Mouse (Mus musculus): ENCODE data around the gene Gm11037. TPM values are rescaled to one million over a fixed set of nuclear protein-coding genes. Genes with fewer than 3 reads are reported as not detected.

The Gm11037 gene
- polyA plus RNA-seq, 1 experiment: not detected

DNA sequence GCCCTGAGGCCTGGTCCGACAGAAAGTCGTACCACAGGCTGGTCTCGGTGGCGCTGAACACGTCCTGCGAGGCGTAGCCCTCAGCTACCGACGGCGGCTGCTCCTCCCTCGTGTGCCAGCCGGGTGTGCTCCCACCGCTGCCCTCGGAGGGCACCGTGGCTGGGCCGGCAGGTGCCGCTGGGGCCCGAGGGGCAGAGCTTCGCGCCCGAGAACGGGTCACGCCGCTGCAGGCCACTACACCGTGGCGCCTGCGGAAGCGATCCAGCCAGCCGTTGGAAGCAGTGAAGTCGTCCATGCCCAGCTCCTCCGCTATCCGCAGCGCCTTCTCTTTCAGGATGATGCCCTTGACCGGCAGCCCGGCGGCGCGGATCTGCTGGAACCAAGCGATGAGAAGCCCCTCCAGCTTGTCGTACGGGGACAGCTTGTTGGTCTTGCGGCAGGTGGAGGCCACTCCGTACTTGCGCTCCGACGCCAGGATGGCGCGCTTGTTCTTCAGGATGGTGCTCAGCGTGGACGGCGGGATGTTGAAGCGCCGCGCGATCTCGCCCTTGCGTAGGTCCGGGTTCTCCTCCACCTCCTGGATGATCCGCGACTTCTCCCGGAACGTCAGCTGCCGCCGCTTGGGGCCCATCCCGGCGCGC lies 46.1 kb downstream of the Gm11037 start:
- Histone ChIP-seq H3K4me1 (ENCODE audit: control insufficient read depth, insufficient read depth, low read length) (peaks cover 29% of the 10 kb centered on the region), H3K27ac (ENCODE audit: insufficient read depth, low read depth, low read length) (peak overlapping the region; percentile 66), H3K4me3 (ENCODE audit: insufficient read depth, low read depth, low read length) (peak overlapping the region; percentile 76)
- under 1% methylated on average over 67 of the region's 67 CpGs for WGBS
- TF ChIP-seq CTCF (IDR thresholded peaks at IDR 0.05; ENCODE audit: insufficient read depth, low read depth, low read length): no peak
- TF ChIP-seq POLR2A (IDR thresholded peaks at IDR 0.05; ENCODE audit: insufficient read depth, low read depth, low read length): no peak

DNA sequence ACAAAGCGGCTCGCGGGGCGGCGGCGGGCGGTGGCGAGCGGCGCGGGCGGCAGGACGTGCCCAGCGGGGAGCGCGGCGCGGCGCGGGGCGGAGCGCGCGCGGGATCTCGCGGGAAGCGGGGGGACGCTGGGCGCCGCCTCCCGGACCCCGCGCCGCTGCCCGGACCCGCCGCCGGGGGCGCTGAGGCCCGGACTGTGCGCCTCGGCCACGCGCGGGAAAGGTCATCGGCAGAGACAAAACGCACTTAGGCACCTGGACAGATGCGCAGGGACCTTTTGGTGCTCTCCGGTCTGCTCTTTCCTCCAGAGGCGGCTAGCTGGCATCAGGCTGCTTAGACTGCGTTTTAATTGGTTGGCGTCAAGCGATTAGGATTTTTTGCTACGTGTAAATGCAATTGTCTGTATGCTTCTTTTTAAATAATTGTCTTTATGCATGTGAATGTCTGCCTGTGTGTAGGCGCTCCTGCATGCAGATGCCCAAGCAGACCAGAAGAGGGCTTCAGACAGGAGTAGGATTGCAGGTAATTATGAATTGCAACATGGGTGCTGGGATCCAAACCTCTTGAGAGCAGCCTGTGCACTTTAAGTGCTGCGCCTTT lies 46.8 kb downstream of the Gm11037 start, which contains the start of gene Cenpb:
Gene Cenpb, minus strand, starts transcription at position 78 of the 598 bp plus-strand sequence.
- H3K27ac ChIP-seq (ENCODE audit: insufficient read depth, low read depth, low read length): peak within 1 kb of the TSS; percentile 94
- TF ChIP-seq CTCF (IDR thresholded peaks at IDR 0.05; ENCODE audit: insufficient read depth, low read depth, low read length) (peak; percentile 94), POLR2A (IDR thresholded peaks at IDR 0.05; ENCODE audit: insufficient read depth, low read depth, low read length) (peak; percentile 74)
- 9% methylated on average over 57 of the region's 57 CpGs for WGBS
- peaks cover 29% of the 10 kb centered on the region for H3K4me1 ChIP-seq (ENCODE audit: control insufficient read depth, insufficient read depth, low read length)
- peak within 1 kb of the TSS; percentile 76 for H3K4me3 ChIP-seq (ENCODE audit: insufficient read depth, low read depth, low read length)

Other genes with a start within 250 kb of the Gm11037 start
- gene 4930402H24Rik, start 227.1 kb upstream of the Gm11037 start, polyA plus RNA-seq (2012; ENCODE audit: insufficient read depth, insufficient read length, low replicate concordance, missing spikeins): not detected in 2 replicates
- 69.6 TPM in 1 of 2 replicates, not detected in the other for gene Atrn, start 227.0 kb upstream of the Gm11037 start, polyA plus RNA-seq (2012; ENCODE audit: insufficient read depth, insufficient read length, low replicate concordance, missing spikeins)
- gene Gfra4, start 90.4 kb upstream of the Gm11037 start, polyA plus RNA-seq (2012; ENCODE audit: insufficient read depth, insufficient read length, low replicate concordance, missing spikeins): not detected in 2 replicates
- not detected in 2 replicates for gene Adam33, start 69.7 kb upstream of the Gm11037 start, polyA plus RNA-seq (2012; ENCODE audit: insufficient read depth, insufficient read length, low replicate concordance, missing spikeins)
- not detected in 2 replicates for gene Siglec1, start 46.7 kb upstream of the Gm11037 start, polyA plus RNA-seq (2012; ENCODE audit: insufficient read depth, insufficient read length, low replicate concordance, missing spikeins)
- gene Hspa12b, start 6.2 kb upstream of the Gm11037 start, polyA plus RNA-seq (2012; ENCODE audit: insufficient read depth, insufficient read length, low replicate concordance, missing spikeins): not detected in 2 replicates
- gene 1700037H04Rik, start 26.6 kb downstream of the Gm11037 start, polyA plus RNA-seq (2012; ENCODE audit: insufficient read depth, insufficient read length, low replicate concordance, missing spikeins): not detected in 2 replicates
- not detected in 2 replicates for gene Cenpb, start 46.6 kb downstream of the Gm11037 start, polyA plus RNA-seq (2012; ENCODE audit: insufficient read depth, insufficient read length, low replicate concordance, missing spikeins)
- gene Cdc25b, start 53.5 kb downstream of the Gm11037 start, polyA plus RNA-seq (2012; ENCODE audit: insufficient read depth, insufficient read length, low replicate concordance, missing spikeins): not detected in 2 replicates
- gene Spef1, start 53.8 kb downstream of the Gm11037 start, polyA plus RNA-seq (2012; ENCODE audit: insufficient read depth, insufficient read length, low replicate concordance, missing spikeins): not detected in 2 replicates
- gene Ap5s1, start 73.6 kb downstream of the Gm11037 start, polyA plus RNA-seq (2012; ENCODE audit: insufficient read depth, insufficient read length, low replicate concordance, missing spikeins): not detected in 2 replicates
- not detected in 2 replicates for gene Mavs, start 100.6 kb downstream of the Gm11037 start, polyA plus RNA-seq (2012; ENCODE audit: insufficient read depth, insufficient read length, low replicate concordance, missing spikeins)
- gene Pank2, start 129.0 kb downstream of the Gm11037 start, polyA plus RNA-seq (2012; ENCODE audit: insufficient read depth, insufficient read length, low replicate concordance, missing spikeins): not detected in 2 replicates
- gene Rnf24, start 219.4 kb downstream of the Gm11037 start, polyA plus RNA-seq (2012; ENCODE audit: insufficient read depth, insufficient read length, low replicate concordance, missing spikeins): not detected in 2 replicates

All from olfactory bulb, adult 2 months (tissue).